Mouse (Mus musculus): ENCODE results near the gene AC161166.1. TPM values are rescaled to one million over a fixed set of nuclear protein-coding genes. Genes with fewer than 3 reads are reported as not detected.
A peak's percentile ranks its signal among the peaks of the same experiment; 100 is the strongest.

AC161166.1 gene
- total and polyA plus RNA-seq, 3 experiments = 0.08 TPM; not detected in 2

DNA sequence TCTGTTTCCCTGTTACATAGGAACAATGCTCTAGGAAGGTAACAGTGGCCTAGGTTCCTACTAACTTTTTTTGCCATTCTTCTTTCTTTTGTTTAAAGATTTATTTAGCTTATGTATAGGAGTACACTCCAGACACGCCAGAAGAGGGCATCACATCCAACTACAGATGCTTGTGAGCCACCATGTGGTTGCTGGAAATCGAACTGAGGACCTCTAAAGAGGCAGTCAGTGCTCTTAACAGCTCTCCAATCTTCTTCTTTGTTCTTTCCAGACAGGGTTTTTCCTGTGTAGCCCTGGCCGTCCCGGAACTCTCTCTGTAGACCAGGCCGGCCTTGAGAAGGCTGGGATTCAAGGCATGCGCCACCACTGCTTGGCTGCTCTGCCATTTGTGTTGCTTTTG, 12.7 kb upstream of the AC161166.1 start:
- Histone ChIP-seq H3K9ac (ENCODE audit: insufficient read depth, low read depth) (no peak overlapping the region), H3K4me1 (ENCODE audit: control insufficient read depth in 1 of 2, insufficient read depth in 2 of 2) (peaks cover 8 to 42% of the 10 kb centered on the region in 2 experiments), H3K9me3 (replicated peaks; ENCODE audit: low read length) (peaks cover 3% of the 10 kb centered on the region), H3K79me2 (replicated peaks; ENCODE audit: control insufficient read depth, extremely low read depth, insufficient read depth, poor library complexity, severe bottlenecking) (no peaks in the 10 kb centered on the region), H3K36me3 (replicated peaks in 1 of 2; ENCODE audit: control insufficient read depth in 1 of 2, insufficient read depth in 1 of 2, low read length in 1 of 2) (no peaks in the 10 kb centered on the region), H3K4me2 (ENCODE audit: insufficient read depth, low read depth, poor library complexity, severe bottlenecking) (no peak overlapping the region), H3K4me3 (replicated peaks in 1 of 3; ENCODE audit: low read depth in 2 of 3, low read length in 2 of 3, poor library complexity in 1 of 3) (no peak overlapping the region), H3K27me3 (replicated peaks) (no peaks in the 10 kb centered on the region), H3K27ac (ENCODE audit: insufficient read depth, low read depth) (no peak overlapping the region)
- in situ Hi-C loops (cut with MboI; ENCODE audit: low pct_ligation_motif_present, low pct_unique_long_range_greater_than_20kb, low sequenced_read_pairs) = no loop called here
- no peak for DNase-seq (ENCODE audit: extremely low read depth)
- dilution Hi-C loops (cut with MboI; ENCODE audit: extremely low pct_ligation_motif_present, extremely low pct_unique_long_range_greater_than_20kb, low sequenced_read_pairs) = no loop called here
- TF ChIP-seq CTCF (conservative IDR thresholded peaks at IDR 0.05 in 1 of 2, IDR thresholded peaks at IDR 0.05 in 1 of 2; ENCODE audit: low read depth in 2 of 2, low read length in 2 of 2) (peak in 1 of 2 experiments; percentile 51; a peak in 2 of 4 replicates), RAD21 (IDR thresholded peaks at IDR 0.05; ENCODE audit: low read depth, low read length) (no peak; the same call in 1 of the 2 replicates), MYC (IDR thresholded peaks at IDR 0.05; ENCODE audit: low read depth, low read length) (no peak), JUND (conservative IDR thresholded peaks at IDR 0.05; ENCODE audit: low read depth, low read length) (no peak), SMC3 (IDR thresholded peaks at IDR 0.05; ENCODE audit: low read depth, low read length) (peak; percentile 9; the same call in 1 of the 2 replicates)

DNA sequence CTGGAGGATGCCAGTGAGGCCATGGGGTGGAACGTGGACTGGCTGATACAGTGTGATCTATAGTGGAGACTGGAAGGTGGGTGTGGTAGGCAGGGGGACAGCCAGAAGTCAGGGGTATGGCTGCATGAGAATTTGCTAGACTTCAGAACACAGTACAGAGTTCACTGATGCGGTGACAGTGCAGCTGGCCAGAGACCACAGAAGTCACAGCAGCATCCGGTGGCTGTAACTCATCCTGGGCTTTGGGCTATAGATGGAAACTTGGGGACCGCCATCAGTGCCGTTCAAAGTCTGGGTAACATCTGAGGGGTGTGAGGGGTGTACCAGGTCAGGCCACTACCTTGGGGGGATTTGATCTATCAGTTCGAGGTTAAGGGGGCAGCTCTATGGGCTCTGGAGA, 11.5 kb upstream of the AC161166.1 start:
- no peak overlapping the region for H3K9ac ChIP-seq (ENCODE audit: insufficient read depth, low read depth)
- in situ Hi-C loops (cut with MboI; ENCODE audit: low pct_ligation_motif_present, low pct_unique_long_range_greater_than_20kb, low sequenced_read_pairs) = no loop called here
- H3K79me2 ChIP-seq (replicated peaks; ENCODE audit: control insufficient read depth, extremely low read depth, insufficient read depth, poor library complexity, severe bottlenecking) = no peaks in the 10 kb centered on the region
- 0 out of 2 replicates have a peak, but pooled peaks have one; percentile 20 for TF ChIP-seq BHLHE40 (IDR thresholded peaks at IDR 0.05; ENCODE audit: low read depth, low read length)
- TF ChIP-seq KAT2A (IDR thresholded peaks at IDR 0.05; ENCODE audit: insufficient replicate concordance, low read length) = no peak
- TF ChIP-seq POLR2A (IDR thresholded peaks at IDR 0.05; ENCODE audit: low read depth, low read length) = no peak
- no peak for TF ChIP-seq CHD1 (IDR thresholded peaks at IDR 0.05; ENCODE audit: low read depth, low read length)
- no peak for TF ChIP-seq GABPA (IDR thresholded peaks at IDR 0.05; ENCODE audit: insufficient replicate concordance, low read depth, low read length)
- no peak for TF ChIP-seq RCOR1 (conservative IDR thresholded peaks at IDR 0.05; ENCODE audit: low read depth, low read length)
- TF ChIP-seq USF2 (conservative IDR thresholded peaks at IDR 0.05; ENCODE audit: low read depth, low read length) = no peak
- TF ChIP-seq MYC (IDR thresholded peaks at IDR 0.05; ENCODE audit: low read depth, low read length) = no peak
- no peak for TF ChIP-seq TBP (conservative IDR thresholded peaks at IDR 0.05; ENCODE audit: low read depth, low read length)
- TF ChIP-seq MXI1 (IDR thresholded peaks at IDR 0.05; ENCODE audit: low read depth, low read length) = no peak
- TF ChIP-seq JUND (conservative IDR thresholded peaks at IDR 0.05; ENCODE audit: low read depth, low read length) = no peak
- no peak for TF ChIP-seq ELF1 (IDR thresholded peaks at IDR 0.05; ENCODE audit: low read depth, low read length)
- TF ChIP-seq USF1 (IDR thresholded peaks at IDR 0.05; ENCODE audit: low read depth, low read length) = no peak
- TF ChIP-seq TCF12 (IDR thresholded peaks at IDR 0.05; ENCODE audit: low read depth, low read length) = 0 out of 2 replicates have a peak, but pooled peaks have one; percentile 41
- TF ChIP-seq RAD21 (IDR thresholded peaks at IDR 0.05; ENCODE audit: low read depth, low read length) = no peak
- TF ChIP-seq EP300 (IDR thresholded peaks at IDR 0.05; ENCODE audit: low read length) = 0 out of 2 replicates have a peak, but pooled peaks have one; percentile 51
- no peak for TF ChIP-seq POLR2AphosphoS2 (IDR thresholded peaks at IDR 0.05; ENCODE audit: low read depth, low read length)
- TF ChIP-seq MAX (IDR thresholded peaks at IDR 0.05; ENCODE audit: low read length) = no peak
- TF ChIP-seq NELFE (IDR thresholded peaks at IDR 0.05; ENCODE audit: low read depth, low read length) = no peak
- TF ChIP-seq ETS1 (conservative IDR thresholded peaks at IDR 0.05; ENCODE audit: low read depth, low read length) = no peak; the same call in 1 of the 2 replicates
- TF ChIP-seq SIN3A (IDR thresholded peaks at IDR 0.05; ENCODE audit: low read length) = no peak
- dilution Hi-C loops (cut with MboI; ENCODE audit: extremely low pct_ligation_motif_present, extremely low pct_unique_long_range_greater_than_20kb, low sequenced_read_pairs) = no loop called here
- no peak overlapping the region for H3K4me2 ChIP-seq (ENCODE audit: insufficient read depth, low read depth, poor library complexity, severe bottlenecking)
- peaks cover 3% of the 10 kb centered on the region for H3K9me3 ChIP-seq (replicated peaks; ENCODE audit: low read length)
- H3K27ac ChIP-seq (ENCODE audit: insufficient read depth, low read depth) = no peak overlapping the region
- H3K36me3 ChIP-seq (replicated peaks in 1 of 2; ENCODE audit: control insufficient read depth in 1 of 2, insufficient read depth in 1 of 2, low read length in 1 of 2) = no peaks in the 10 kb centered on the region
- H3K4me3 ChIP-seq (replicated peaks in 1 of 3; ENCODE audit: low read depth in 2 of 3, low read length in 2 of 3, poor library complexity in 1 of 3) = no peak overlapping the region
- peaks cover 3 to 31% of the 10 kb centered on the region in 2 experiments for H3K4me1 ChIP-seq (ENCODE audit: control insufficient read depth in 1 of 2, insufficient read depth in 2 of 2)
- H3K27me3 ChIP-seq (replicated peaks) = no peaks in the 10 kb centered on the region
- DNase-seq (ENCODE audit: extremely low read depth) = no peak
